Mouse (Mus musculus) common myeloid progenitor, adult 5-6 weeks (primary cell): ENCODE results near the gene C2cd4c. TPM values are rescaled to one million over a fixed set of nuclear protein-coding genes. Genes with fewer than 3 reads are reported as not detected.

Source experiments
- ATAC-seq: replicated peaks from 2 replicates; pipeline ENCODE4 v1.8.0; 2016; ENCODE audit warnings: low read depth, mild to moderate bottlenecking, moderate TSS enrichment, inconsistent platforms; ENCODE audit not compliant: poor library complexity, severe bottlenecking
- total RNA-seq: library from RNA; stranded (forward); fragments of 200-1000, 187-1606 nt; gene quantifications from 2 replicates; pipeline ENCODE4 v1.2.3, GENCODE M21; 2017

C2cd4c gene
- total RNA-seq: not detected in 2 replicates

DNA sequence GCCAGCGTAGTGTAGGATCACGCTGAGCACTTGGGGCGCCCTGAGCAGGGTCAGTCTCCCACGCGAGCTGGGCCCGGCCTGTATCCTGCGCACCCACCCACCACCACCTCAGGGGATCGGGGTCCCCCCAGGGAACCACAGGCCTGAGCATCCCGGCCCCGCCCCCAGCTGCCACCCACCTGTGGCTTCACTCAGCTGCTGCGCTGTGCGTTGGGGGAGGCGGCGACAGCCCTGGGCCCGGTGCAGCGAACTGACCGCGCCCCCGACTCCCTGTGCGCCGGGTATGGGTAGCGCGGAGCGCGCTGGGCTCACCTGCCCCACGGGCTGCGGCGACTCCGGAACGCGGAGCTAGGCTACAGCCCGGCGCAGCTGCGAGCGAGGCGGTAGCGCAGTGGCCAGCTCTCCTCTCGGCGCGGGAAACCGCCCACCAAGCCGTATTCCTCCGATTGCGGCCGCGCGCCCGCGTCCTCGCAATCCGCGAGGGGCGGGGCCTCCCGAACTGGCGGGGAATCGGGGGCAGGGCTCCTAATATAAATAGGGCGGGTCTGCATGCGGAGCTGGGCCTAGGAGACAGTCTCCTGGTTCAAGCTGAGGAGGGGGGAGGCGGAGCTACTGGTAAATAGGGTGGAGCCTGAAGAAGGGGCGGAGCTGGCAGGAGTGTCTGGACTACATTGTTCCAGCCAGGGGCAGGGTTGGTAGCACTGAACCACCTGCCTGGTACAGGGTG, at the start of gene C2cd4c:
C2cd4c (minus strand) TSS at position 448 of the 727 bp plus-strand sequence.
- peak; percentile 81 for ATAC-seq

GRCm38 (mm10) chr10:79661861-79662260, 48.0 kb upstream of the C2cd4c start:
- ATAC-seq: no peak

GRCm38 (mm10) chr10:79660298-79660697, 46.5 kb upstream of the C2cd4c start:
- ATAC-seq: no peak

- peak; percentile 57; the same call in 1 of the 2 replicates for ATAC-seq
These were observed 45.0 kb upstream of the C2cd4c start for GRCm38 (mm10) chr10:79658829-79659228.

- no peak for ATAC-seq
These were observed 41.1 kb upstream of the C2cd4c start for GRCm38 (mm10) chr10:79654946-79655395.

DNA sequence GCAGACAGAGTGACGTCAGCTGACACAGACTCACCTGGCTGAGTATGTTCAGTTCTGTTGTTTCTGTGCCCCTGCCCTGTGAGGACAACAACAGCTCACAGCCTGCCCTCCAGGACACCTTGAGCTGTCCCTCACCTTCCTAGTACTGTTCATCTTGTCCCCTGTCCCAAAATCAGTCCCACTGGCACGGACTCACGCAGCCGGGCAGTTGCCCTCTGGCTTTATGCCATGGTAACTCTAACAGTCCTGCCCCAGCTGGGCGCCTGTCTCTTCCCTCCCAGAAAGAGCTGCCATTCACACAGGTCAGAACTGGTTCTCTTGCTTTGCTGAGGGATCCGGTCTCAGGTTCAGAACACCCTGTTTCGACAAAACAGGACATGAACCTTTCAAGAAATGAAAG, 39.0 kb upstream of the C2cd4c start:
- no peak for ATAC-seq

- ATAC-seq: peak; percentile 92
These were observed 35.4 kb upstream of the C2cd4c start for GRCm38 (mm10) chr10:79649070-79649751.

DNA sequence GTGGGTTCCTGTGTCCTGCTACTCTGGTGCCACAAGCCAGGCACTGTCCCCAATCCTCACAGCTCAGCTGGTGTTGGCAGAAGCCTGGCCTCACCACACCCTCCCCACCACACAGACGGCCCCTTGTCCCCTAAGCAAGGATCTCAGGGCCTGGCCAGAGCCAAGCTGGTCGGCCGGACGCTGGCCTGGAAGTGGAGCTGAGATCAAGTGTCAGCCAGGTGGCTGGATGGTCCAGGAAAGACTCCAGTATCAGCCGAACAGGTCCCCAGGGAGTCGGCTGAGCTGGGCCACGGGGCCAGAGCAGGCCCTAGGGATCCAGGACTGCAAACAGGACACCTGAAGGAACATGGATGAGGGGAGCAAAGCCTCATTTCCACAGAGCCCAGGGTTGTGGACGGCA, 31.9 kb upstream of the C2cd4c start, which contains the start of gene Odf3l2:
Odf3l2 (minus strand) TSS at position 28 of the 400 bp plus-strand sequence.
- no peak for ATAC-seq

DNA sequence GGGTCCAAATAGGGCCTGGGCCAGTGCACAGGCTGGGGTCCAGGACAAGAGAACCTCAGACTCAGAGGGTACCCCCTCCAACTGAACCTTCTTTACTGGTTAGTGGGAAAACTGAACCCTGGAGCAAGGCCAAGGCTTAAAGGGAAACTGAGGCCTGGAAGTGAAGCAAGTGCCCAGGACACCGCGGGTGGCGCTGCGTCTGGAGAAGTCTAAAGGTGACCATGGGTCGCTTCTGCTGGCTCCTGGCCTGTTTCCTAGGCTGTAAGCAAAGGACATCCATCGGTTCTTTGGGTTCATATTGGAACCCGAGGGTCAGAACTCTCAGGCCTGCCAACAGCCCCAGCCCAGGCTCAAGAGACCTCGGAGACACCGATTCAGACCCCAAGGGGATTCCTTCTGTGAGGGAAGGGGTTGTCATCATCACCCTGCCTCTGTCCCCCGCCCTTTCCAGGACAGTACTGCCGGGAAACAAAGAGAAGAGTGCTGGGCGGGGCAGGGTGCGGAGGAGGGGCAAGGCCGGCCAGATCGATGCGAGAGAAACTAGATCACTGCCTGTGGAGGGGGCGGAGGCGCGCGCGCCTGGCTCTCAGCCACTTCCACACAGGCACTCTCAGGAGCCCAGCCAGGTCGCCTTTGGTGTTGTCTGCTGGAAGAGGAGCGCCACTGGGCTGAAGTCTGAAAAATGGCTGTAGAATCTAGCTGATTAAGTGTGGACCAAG, 24.8 kb upstream of the C2cd4c start:
- ATAC-seq: no peak

DNA sequence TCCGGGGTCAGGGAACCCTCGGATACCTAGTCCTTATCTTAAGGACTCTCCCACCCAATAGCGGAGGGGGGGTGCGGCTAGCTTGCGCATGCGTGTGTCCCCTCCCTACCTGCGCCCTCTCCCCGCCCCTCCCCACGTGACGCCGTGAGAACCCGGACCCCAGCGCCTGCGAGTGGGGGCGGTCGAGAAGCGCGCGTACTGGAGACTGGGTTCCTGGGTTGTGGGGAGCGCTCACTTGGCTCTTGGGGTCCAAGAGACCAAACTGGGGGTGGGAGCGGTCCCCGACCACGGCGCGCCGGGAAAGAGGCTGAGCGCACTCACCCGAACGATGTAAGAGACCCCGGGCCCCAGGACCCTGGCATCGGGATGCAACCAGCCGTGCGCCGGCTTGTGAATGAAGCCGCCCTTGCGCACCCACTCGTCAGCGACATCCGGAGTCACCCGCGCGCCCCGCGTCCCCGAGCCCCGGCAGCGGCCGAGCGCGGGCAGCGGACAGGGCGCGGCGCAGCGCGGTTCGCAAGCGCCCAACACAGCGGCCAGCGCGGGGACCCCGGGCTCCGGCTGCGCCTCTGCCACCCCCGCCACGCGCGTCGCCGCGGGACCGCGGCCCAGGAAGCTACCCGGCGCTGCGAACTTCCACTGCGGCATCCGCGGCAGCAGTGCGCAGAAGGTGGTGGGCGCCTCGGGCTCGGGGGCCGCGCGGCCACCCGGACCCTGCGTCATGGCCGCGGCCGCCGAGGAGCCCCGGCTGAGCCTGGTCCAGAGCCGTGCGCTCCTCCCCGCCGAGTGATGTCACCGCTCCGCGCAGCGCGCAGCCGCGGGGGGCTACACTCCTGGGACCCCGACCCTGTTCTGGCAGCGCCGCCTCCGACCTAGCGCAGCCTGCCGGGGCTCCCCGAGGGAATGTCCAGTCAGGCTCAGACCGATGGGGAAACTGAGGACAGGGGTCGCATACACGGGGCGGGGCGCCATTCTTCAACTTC, 23.6 kb upstream of the C2cd4c start, which contains the start of gene Shc2:
Shc2 (minus strand) TSS at position 791 of the 983 bp plus-strand sequence.
- ATAC-seq: no peak

DNA sequence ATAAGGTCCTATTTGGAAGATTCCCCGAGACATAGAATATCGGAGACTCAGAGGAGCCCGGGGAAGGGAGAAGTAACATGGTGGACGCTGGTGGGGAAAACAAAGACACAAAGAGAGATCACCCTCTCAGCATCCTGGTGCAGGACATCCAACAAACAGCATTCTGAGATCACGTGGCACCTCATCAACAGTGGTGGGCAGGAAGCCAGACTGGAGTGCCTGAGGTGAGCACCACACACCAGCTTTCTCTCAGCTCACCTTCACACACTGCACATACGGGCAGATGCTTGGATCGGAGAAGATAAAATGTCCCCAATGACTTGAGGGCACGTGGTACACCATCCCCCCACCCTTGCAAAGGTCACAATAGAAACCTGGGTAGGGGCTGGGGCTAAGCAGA, 22.5 kb upstream of the C2cd4c start:
- ATAC-seq: no peak

- peak; percentile 28; the same call in 1 of the 2 replicates for ATAC-seq
These were observed 19.4 kb upstream of the C2cd4c start for GRCm38 (mm10) chr10:79633006-79633777.

DNA sequence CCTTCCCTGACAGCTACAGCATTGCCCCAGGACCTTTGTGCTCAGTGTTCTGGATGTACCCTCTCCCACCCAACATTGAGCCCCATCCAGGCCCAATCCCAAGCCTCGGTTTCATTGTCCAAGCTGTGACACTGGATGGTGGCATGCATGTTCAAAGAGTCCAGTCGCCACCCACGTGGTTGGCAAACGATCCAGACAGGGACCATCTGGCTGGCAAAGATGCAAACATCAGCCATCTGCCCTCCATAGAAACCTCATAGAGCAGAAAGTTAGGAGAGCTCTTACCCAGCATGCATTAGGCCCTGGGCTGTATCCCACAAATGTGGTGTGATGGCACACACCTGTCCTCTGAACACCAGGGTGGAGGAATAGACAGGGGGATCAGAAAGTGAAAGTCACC, 17.6 kb upstream of the C2cd4c start:
- no peak for ATAC-seq

GRCm38 (mm10) chr10:79628377-79628776, 14.6 kb upstream of the C2cd4c start:
- no peak for ATAC-seq

- ATAC-seq: no peak
These were observed 12.3 kb upstream of the C2cd4c start for GRCm38 (mm10) chr10:79626156-79626555.

- no peak for ATAC-seq
These were observed 11.6 kb upstream of the C2cd4c start for GRCm38 (mm10) chr10:79625398-79625797.

- ATAC-seq: no peak
These were observed 10.1 kb upstream of the C2cd4c start for GRCm38 (mm10) chr10:79623950-79624349.

- ATAC-seq: no peak
These were observed 2.6 kb upstream of the C2cd4c start for GRCm38 (mm10) chr10:79616376-79616775.

DNA sequence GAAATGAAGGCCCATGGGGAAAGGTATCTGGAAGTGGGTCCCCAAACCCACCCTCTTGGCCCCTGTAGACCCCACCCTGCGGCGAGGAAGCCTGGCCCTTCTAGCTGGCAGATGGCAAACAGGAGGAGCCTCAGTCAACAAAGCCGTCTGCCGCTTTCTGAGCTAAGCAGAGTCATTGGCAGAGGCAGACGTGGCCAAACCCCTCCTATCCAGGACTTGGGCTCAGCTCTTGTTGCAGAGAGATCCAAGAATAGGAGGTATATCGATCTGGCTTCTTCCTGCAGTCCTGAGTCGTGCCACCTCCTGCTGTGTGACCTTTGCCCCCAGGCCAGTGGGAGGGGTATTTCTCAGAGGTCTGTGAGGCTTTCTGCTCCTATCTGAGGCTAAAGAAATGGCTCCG, 2.0 kb upstream of the C2cd4c start:
- no peak for ATAC-seq
